Mouse (Mus musculus): ENCODE data around the gene Lrrc8a.

Lrrc8a gene

DNA sequence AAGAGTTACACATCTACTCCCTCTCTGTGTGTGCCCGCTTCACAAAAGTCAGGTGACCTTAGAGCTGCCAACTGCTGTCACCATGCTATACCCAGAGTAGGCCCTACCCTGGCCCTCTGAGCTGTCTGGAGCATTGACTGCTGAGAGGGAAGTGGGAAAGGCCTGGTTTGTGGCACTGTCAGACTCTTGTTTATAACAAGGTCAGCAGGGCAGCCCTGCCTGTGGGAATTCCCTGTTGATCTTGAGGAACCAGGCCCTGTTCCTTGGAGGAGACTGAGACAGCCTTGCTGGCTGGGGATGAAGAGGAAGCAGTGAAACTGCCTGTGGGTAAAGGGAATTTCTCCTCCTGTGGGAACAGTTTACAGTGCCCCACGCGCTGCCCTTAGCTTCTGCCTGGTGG, 22.8 kb upstream of the Lrrc8a start:
- H3K36me3 ChIP-seq (ENCODE audit: control insufficient read depth, insufficient read depth, low read length, poor library complexity, severe bottlenecking) = no peaks in the 10 kb centered on the region

DNA sequence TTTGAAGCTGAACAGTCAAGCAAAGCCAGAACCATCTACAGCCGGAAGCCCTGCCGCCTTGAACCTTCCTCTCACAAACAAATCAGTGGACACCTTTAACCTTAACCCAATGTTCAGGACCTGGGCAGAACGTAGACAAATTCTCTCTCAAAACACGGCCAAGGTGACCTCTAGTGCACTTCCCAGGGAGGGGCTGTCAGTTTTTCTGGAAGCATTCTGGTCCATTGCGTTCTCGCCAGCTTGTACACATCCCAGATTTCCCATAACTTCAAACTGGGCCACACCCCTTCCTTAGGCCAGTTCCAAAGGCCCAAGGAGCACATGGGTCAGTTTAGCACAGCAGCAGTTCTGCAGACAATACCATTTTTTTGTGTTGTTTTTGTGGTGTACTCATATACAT, 22.0 kb upstream of the Lrrc8a start:
- no peak for DNase-seq (ENCODE audit: low read depth, low spot score)
- Histone ChIP-seq H3K27me3 (ENCODE audit: control insufficient read depth, insufficient read depth, low read length, poor library complexity, severe bottlenecking) (no peaks in the 10 kb centered on the region), H3K36me3 (ENCODE audit: control insufficient read depth, insufficient read depth, low read length, poor library complexity, severe bottlenecking) (no peaks in the 10 kb centered on the region)

More for the DNA sequence above, 22.8 kb upstream of the Lrrc8a start:
- no peak for DNase-seq (ENCODE audit: low read depth, low spot score)
- H3K27me3 ChIP-seq (ENCODE audit: control insufficient read depth, insufficient read depth, low read length, poor library complexity, severe bottlenecking) = no peaks in the 10 kb centered on the region

DNA sequence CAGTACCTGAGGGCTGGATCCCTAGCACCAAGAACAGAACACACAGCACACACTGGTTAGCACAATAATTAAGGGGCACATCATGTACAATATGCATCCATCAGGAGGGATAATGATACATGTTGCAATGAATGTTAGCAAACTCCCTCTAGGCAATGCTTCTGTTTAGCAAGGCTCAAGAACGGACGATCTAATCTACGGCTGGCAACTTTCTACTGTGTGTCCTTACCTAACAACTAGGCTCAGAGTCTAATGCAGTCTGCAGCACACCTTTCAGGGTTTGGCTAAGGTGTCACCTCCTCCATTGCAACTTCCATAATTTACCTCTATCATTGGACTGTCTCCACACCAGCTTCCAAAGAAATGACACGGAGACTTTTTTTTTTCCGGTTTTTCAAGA, 21.2 kb upstream of the Lrrc8a start:
- Histone ChIP-seq H3K36me3 (ENCODE audit: control insufficient read depth, insufficient read depth, low read length, poor library complexity, severe bottlenecking) (no peaks in the 10 kb centered on the region), H3K27me3 (ENCODE audit: control insufficient read depth, insufficient read depth, low read length, poor library complexity, severe bottlenecking) (no peaks in the 10 kb centered on the region)
- DNase-seq (ENCODE audit: low read depth, low spot score) = no peak

DNA sequence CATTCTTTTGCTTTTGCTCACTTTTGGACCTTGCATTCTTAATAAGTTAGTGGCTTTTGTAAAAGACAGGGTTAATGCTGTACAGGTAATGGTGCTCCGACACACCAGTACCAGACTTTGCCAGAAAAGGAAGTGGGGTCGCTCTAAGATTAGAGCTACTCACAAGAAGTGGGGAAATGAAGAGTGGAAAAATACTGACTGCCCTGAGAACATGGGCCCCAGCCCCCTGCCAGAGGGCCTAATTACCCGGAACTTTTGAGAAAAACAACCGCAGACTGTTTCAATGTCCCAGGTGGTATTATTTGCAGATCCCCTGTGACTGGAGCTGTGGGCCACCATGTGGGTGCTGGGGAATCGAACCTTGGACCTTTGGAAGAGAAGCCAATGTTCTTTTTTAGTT, 1.9 kb upstream of the Lrrc8a start:
- H3K27me3 ChIP-seq (ENCODE audit: control insufficient read depth, insufficient read depth, low read length, poor library complexity, severe bottlenecking) = no peaks in the 10 kb centered on the region
- peak; percentile 50 for DNase-seq (ENCODE audit: low read depth, low spot score)

DNA sequence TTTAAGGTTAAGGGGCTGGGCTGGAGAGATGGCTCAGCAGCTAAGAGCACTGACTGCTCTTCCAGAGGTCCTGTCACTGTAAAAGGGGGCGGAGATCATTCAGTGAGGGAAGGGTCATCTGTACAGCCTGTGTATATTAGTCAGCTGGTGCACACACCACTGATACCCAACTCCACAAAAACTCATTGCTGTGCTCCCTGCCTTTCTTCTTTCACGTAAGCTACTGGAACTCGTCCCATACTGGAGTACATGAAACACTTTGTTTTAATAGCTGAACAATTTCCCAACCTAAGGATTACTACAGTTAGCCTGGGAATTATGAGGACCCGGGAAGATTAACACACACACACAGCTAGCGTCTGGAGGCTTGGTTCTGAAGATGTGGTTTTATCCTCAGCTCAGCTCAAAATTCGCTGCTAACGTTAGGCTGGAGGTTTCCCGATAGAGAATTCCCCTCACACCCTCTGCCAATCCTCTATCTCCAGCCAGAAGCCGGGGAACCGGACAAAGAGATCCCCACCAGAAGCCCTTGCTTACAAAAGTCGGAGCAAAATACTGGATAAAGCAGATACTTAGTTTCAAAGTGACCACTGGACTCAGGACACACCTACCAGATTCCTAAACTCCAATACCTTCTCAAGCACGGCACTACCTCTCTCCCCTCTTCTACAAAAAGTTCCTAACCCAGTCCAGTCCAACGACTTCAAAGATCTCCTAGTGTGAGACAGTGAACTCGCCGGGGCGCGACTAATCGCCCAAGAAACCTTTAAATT, 903 bp upstream of the Lrrc8a start:
- no peaks in the 10 kb centered on the region; the same call in 1 of the 2 replicates for H3K36me3 ChIP-seq (ENCODE audit: control insufficient read depth, insufficient read depth, low read length, poor library complexity, severe bottlenecking)
- DNase-seq (ENCODE audit: low read depth, low spot score) = no peak
- H3K27me3 ChIP-seq (ENCODE audit: control insufficient read depth, insufficient read depth, low read length, poor library complexity, severe bottlenecking) = no peaks in the 10 kb centered on the region

More for the DNA sequence above, 1.9 kb upstream of the Lrrc8a start:
- no peaks in the 10 kb centered on the region; the same call in 1 of the 2 replicates for H3K36me3 ChIP-seq (ENCODE audit: control insufficient read depth, insufficient read depth, low read length, poor library complexity, severe bottlenecking)

DNA sequence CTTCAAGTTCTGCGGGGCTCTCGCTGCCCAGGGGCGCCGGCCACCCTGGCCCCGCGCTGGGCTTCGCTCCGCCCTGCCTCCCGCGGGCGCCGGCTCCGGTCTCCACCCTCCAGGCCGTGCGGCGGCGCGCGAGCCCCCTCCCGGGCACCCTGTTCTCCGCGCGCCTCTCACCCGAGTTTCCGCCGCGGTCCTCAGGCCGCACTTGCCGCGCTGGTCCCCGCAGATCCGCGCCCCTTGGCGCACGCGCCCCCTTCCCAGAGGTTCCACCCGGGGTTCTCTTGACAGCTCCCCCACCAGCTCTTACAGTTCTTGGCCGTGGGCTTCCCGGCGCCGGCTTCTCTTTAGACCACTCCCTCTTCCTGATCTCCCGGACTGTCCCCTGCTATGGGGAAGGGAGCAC, 366 bp downstream of the Lrrc8a start:
- DNase-seq (ENCODE audit: low read depth, low spot score) = no peak
- no peaks in the 10 kb centered on the region; the same call in 1 of the 2 replicates for H3K36me3 ChIP-seq (ENCODE audit: control insufficient read depth, insufficient read depth, low read length, poor library complexity, severe bottlenecking)
- no peaks in the 10 kb centered on the region for H3K27me3 ChIP-seq (ENCODE audit: control insufficient read depth, insufficient read depth, low read length, poor library complexity, severe bottlenecking)

DNA sequence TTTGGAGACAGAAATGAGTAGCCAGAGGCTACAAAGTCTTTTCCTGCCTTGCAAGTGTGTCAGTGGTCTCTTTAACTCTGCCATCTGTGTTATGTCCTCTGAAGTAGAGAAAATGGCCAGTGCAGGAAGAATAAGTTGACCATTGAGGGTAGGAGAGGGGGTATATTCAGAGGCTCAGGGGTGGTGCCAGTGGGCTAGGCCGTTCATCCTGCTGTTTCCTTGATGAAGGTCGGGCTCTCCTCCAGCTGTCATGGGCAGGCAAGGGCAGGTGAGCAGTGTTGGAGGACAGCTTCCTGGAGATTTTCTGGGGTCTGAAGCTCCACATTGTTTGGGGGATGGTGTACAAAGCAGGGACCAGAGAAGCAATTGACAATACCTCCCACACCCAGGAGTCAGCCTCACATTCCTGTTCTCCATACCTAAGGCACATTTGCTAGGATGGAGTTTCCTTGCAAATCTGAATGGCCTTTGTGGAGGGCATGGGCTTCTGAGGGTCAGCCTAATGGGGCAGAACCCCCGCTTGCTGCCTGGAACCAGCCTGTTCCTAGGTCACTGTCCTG, 1.5 kb downstream of the Lrrc8a start:
- no peaks in the 10 kb centered on the region for H3K27me3 ChIP-seq (ENCODE audit: control insufficient read depth, insufficient read depth, low read length, poor library complexity, severe bottlenecking)
- DNase-seq (ENCODE audit: low read depth, low spot score) = no peak
- H3K36me3 ChIP-seq (ENCODE audit: control insufficient read depth, insufficient read depth, low read length, poor library complexity, severe bottlenecking) = no peaks in the 10 kb centered on the region; the same call in none of the 2 replicates

DNA sequence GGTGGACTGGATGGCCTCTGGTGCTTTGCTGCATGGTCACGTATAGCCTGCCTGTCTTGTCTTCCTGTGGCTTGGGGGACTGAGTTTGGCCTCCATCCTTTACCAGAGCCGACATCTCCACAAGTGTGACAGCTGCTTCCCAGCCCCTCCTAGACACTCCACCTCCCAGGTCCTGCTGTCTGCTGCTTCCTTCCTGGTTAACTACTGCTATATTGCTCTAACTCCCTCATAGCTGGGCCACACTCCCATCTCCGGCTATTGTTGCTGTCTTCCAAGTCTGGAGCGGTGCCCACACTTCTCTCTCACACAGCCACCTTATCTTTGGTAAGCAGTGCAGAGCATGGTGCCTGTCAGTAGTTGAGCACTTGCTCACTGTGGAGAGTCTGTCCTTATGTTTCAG, 2.3 kb downstream of the Lrrc8a start:
- Histone ChIP-seq H3K36me3 (ENCODE audit: control insufficient read depth, insufficient read depth, low read length, poor library complexity, severe bottlenecking) (no peaks in the 10 kb centered on the region; the same call in none of the 2 replicates), H3K27me3 (ENCODE audit: control insufficient read depth, insufficient read depth, low read length, poor library complexity, severe bottlenecking) (no peaks in the 10 kb centered on the region)
- no peak for DNase-seq (ENCODE audit: low read depth, low spot score)

DNA sequence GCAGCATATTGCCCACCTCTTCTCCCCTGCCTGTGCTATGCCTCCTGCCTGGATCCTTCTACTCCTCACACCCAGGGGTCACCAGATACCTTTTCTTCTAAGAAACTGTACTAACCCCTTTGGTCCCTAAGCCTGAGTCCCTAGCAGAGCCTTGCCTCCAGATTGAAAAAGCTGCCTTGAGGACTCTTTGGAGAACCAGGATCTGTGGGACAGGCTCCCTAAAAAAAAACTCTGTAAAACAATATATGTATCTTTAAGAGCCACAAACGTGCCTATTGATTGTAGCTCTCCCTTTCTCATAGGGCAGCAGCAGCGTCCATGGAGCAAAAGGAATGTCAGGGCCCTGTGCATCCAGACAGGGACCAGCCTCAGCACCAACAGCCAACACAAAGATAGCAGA, 2.8 kb downstream of the Lrrc8a start, which contains the start of gene Gm28035:
TSS of gene Gm28035 (plus strand) at position 301 of the 400 bp plus-strand sequence.
- DNase-seq (ENCODE audit: low read depth, low spot score) = no peak
- Histone ChIP-seq H3K36me3 (ENCODE audit: control insufficient read depth, insufficient read depth, low read length, poor library complexity, severe bottlenecking) (no peaks in the 10 kb centered on the region; the same call in none of the 2 replicates), H3K27me3 (ENCODE audit: control insufficient read depth, insufficient read depth, low read length, poor library complexity, severe bottlenecking) (no peaks in the 10 kb centered on the region)

DNA sequence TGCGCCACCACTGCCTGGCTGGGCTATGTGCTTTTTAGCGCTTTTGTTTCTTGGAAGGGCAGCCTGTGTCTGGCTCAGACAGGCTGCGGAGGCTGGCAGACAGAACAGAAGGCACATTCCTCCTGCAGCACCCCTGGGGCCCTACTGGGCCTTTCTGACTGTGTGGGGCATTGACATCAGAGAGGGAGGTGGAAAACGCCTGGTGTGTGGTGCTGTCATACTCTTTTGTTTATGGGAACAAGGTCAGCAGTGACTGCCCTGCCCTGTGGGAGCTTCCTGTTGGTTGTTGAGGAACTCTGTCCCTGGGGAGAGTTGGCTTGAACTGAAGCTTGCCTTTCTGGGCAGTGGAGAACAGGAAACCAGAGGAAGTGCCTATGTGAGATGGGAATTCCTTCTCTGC, 5.0 kb downstream of the Lrrc8a start:
- Histone ChIP-seq H3K27me3 (ENCODE audit: control insufficient read depth, insufficient read depth, low read length, poor library complexity, severe bottlenecking) (no peaks in the 10 kb centered on the region), H3K36me3 (ENCODE audit: control insufficient read depth, insufficient read depth, low read length, poor library complexity, severe bottlenecking) (no peaks in the 10 kb centered on the region; the same call in none of the 2 replicates)
- DNase-seq (ENCODE audit: low read depth, low spot score) = no peak

DNA sequence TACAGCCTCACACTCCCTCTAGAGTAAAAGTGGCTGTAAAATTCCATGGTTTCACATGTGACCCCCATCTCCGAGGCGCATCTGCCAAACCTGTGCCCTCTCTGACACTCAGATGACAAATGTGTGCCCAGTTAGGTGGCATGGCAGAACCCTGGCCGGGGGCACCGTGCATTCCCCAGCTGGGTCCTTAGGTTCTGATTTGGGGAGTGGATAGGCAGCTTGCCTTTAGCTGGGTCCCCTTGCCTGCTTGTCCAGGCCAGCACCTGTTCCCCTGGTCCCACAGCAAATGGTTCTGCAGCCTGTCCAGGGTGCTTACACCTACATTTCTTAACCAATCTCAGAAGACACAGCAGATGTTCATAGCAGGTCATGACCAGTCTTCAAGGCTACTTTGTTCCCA, 5.9 kb downstream of the Lrrc8a start:
- Histone ChIP-seq H3K27me3 (ENCODE audit: control insufficient read depth, insufficient read depth, low read length, poor library complexity, severe bottlenecking) (no peaks in the 10 kb centered on the region), H3K36me3 (ENCODE audit: control insufficient read depth, insufficient read depth, low read length, poor library complexity, severe bottlenecking) (no peaks in the 10 kb centered on the region; the same call in none of the 2 replicates)
- DNase-seq (ENCODE audit: low read depth, low spot score) = no peak

DNA sequence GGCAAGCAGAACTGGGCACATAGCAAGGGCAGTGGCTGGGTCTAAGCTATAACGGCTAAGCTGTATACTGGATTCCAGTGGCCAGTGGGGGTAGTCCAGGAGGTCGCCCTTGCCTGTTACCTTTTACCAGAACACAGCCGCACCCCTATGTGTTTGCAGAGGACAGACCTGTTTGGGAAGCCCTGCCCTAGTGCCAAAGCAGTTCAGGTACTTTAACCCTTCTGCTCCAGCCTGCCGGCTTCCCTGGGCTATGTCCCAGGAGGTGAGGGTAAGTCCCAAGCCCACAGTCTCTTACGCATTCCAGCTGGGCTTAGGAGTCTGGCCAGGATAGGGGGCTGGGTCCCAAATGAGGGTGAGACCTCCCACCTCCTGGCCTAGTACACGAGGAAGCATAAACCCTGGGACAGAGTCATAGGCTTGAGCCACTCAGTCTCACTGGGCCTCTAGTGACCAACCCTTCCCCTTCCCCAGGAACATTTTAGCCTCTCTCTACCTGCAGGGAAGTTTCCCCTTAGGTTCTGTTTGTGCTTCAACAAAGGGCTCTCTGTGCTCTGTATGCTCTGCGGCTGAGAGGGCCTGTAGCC, 7.2 kb downstream of the Lrrc8a start:
- no peaks in the 10 kb centered on the region for H3K27me3 ChIP-seq (ENCODE audit: control insufficient read depth, insufficient read depth, low read length, poor library complexity, severe bottlenecking)
- DNase-seq (ENCODE audit: low read depth, low spot score) = no peak
- H3K36me3 ChIP-seq (ENCODE audit: control insufficient read depth, insufficient read depth, low read length, poor library complexity, severe bottlenecking) = no peaks in the 10 kb centered on the region; the same call in none of the 2 replicates

DNA sequence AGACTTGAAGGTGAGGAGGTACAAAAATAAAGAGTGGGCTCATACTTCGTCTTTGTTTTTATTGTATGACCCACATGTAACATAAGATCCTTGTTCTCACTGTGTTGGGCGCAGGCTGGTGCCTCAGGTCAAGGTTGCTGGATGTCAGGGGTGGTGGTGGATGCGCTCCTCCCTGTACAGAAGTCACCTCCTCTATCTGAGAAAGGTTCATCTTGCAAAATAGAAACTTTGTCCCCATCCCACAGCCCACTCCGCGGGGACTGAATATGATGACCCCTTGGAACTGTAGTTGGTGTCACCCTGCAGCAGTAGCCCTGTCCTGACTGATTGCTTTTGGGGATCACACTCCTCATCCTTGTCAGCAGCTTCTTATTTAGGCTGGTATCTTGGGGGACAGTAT, 9.5 kb downstream of the Lrrc8a start:
- H3K36me3 ChIP-seq (ENCODE audit: control insufficient read depth, insufficient read depth, low read length, poor library complexity, severe bottlenecking) = no peaks in the 10 kb centered on the region; the same call in 1 of the 2 replicates
- H3K27me3 ChIP-seq (ENCODE audit: control insufficient read depth, insufficient read depth, low read length, poor library complexity, severe bottlenecking) = no peaks in the 10 kb centered on the region
- no peak for DNase-seq (ENCODE audit: low read depth, low spot score)

DNA sequence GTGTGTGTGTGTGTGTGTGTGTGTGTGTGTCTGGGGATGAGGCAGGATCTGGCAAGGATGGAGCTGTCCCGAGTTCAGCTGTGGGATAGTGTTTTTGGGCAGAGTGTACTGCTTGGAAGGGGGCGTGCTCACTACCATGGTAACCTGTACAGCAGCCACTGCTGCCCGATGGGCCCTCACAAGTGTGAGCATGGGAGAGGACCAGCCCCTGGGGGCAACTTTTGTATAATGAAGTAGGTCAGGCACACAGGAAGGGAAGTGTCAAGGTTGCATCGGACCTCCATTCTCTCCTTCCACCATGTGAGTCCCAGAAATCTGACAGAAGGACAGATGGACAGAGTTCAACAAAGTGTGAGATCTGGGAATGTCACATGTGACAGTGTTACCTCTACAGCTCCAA, 10.2 kb downstream of the Lrrc8a start:
- Histone ChIP-seq H3K36me3 (ENCODE audit: control insufficient read depth, insufficient read depth, low read length, poor library complexity, severe bottlenecking) (no peaks in the 10 kb centered on the region; the same call in 1 of the 2 replicates), H3K27me3 (ENCODE audit: control insufficient read depth, insufficient read depth, low read length, poor library complexity, severe bottlenecking) (no peaks in the 10 kb centered on the region)
- no peak for DNase-seq (ENCODE audit: low read depth, low spot score)

DNA sequence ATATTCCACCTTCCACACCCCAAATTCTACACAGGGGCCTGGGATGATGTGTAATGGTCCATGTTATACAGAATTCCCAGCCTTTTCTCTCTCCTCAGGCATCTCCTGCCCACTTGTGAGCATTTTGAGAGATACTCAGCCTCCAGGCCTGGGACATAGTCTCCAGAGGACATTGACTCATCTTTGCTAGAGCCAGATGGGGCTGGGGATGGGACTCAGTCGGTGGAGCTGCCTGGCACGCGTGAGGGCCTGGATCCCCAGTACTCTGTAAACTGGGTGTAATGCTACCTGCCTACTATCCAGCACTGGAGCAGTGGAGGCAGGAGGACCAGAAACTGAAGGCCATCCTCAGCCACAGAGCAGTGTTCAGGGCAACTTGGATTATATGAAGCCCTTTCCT, 11.7 kb downstream of the Lrrc8a start:
- no peaks in the 10 kb centered on the region; the same call in 1 of the 2 replicates for H3K36me3 ChIP-seq (ENCODE audit: control insufficient read depth, insufficient read depth, low read length, poor library complexity, severe bottlenecking)
- no peak for DNase-seq (ENCODE audit: low read depth, low spot score)
- H3K27me3 ChIP-seq (ENCODE audit: control insufficient read depth, insufficient read depth, low read length, poor library complexity, severe bottlenecking) = no peaks in the 10 kb centered on the region
